Mouse (Mus musculus) gastrocnemius, postnatal 14 days (tissue): ENCODE data around the gene Guca1a. TPM values are rescaled to one million over a fixed set of nuclear protein-coding genes. Genes with fewer than 3 reads are reported as not detected.
A peak's percentile ranks its signal among the peaks of the same experiment; 100 is the strongest.

Source experiments
- DNase-seq: peaks from one replicate; pipeline ENCODE4 v3.0.0; 2021; ENCODE audit warnings: mixed read lengths
- intact Hi-C: fragments of 180-260 bp; cut with DNase I; formaldehyde crosslinking; loops from one replicate; pipeline ENCODE4 v1.15.1; 2025; ENCODE audit warnings: low total_unique reads
- long read RNA-seq, 2 experiments: library from polyadenylated mRNA; stranded (forward); transcript quantifications; one replicate each; pipeline ENCODE4 v2.0.0; 2021
- total RNA-seq, 2 experiments: library from RNA; stranded (reverse); gene quantifications; 2 replicates each; pipeline ENCODE4 v1.2.3; 2021

The Guca1a gene
- under 1 TPM; 0.27 to 0.66 TPM for total RNA-seq
- long read RNA-seq, experiment 1, partial matches to known transcripts = 1 of 1 reads
- long read RNA-seq, experiment 1, other reads (novel, unspliced or antisense) = 0 of 1 reads
- long read RNA-seq, experiment 2 = 0 reads

- intact Hi-C loops = no loop called here
- no peak for DNase-seq
Measured at GRCm38 (mm10) chr17:47400451-47400850, at the start of gene Guca1a. Guca1a (minus strand) TSS chr17:47400584.

GRCm38 (mm10) chr17:47449432-47449831 lies 49.0 kb upstream of the Guca1a start:
- DNase-seq = no peak
- intact Hi-C loops = no loop called here

GRCm38 (mm10) chr17:47448523-47449372 lies 48.4 kb upstream of the Guca1a start:
- intact Hi-C loops = no loop called here
- no peak for DNase-seq

- no peak for DNase-seq
- intact Hi-C loops = no loop called here
Measured at GRCm38 (mm10) chr17:47446561-47446960, 46.2 kb upstream of the Guca1a start.

- intact Hi-C loops = no loop called here
- DNase-seq = no peak
Measured at GRCm38 (mm10) chr17:47446025-47446424, 45.6 kb upstream of the Guca1a start.

- no peak for DNase-seq
- intact Hi-C loops = no loop called here
Measured at GRCm38 (mm10) chr17:47445518-47445917, 45.1 kb upstream of the Guca1a start.

GRCm38 (mm10) chr17:47444113-47444512 lies 43.7 kb upstream of the Guca1a start:
- intact Hi-C loops = no loop called here
- DNase-seq = no peak

GRCm38 (mm10) chr17:47442271-47442670 lies 41.9 kb upstream of the Guca1a start:
- DNase-seq = no peak
- intact Hi-C loops = no loop called here

- no peak for DNase-seq
- intact Hi-C loops = no loop called here
Measured at GRCm38 (mm10) chr17:47441296-47442051, 41.1 kb upstream of the Guca1a start.

GRCm38 (mm10) chr17:47440359-47440890 lies 40.0 kb upstream of the Guca1a start:
- intact Hi-C loops = no loop called here
- no peak for DNase-seq

GRCm38 (mm10) chr17:47439396-47440028 lies 39.1 kb upstream of the Guca1a start:
- intact Hi-C loops = no loop called here
- DNase-seq = no peak

GRCm38 (mm10) chr17:47438611-47439010 lies 38.2 kb upstream of the Guca1a start:
- no peak for DNase-seq
- intact Hi-C loops = no loop called here

GRCm38 (mm10) chr17:47436907-47437547 lies 36.6 kb upstream of the Guca1a start, which contains the start of gene 1700001C19Rik:
1700001C19Rik (minus strand) TSS chr17:47437376.
- DNase-seq = no peak
- intact Hi-C loops = no loop called here

- intact Hi-C loops = no loop called here
- no peak for DNase-seq
Measured at GRCm38 (mm10) chr17:47436156-47436906, 35.9 kb upstream of the Guca1a start, which contains the start of gene AI661453. AI661453 (plus strand) TSS chr17:47436615.

- intact Hi-C loops = no loop called here
- DNase-seq = no peak
Measured at GRCm38 (mm10) chr17:47430815-47431214, 30.4 kb upstream of the Guca1a start.

- intact Hi-C loops = no loop called here
- DNase-seq = peak; percentile 45
Measured at GRCm38 (mm10) chr17:47428831-47429304, 28.5 kb upstream of the Guca1a start.

- no peak for DNase-seq
- intact Hi-C loops = no loop called here
Measured at GRCm38 (mm10) chr17:47427316-47427715, 26.9 kb upstream of the Guca1a start.

GRCm38 (mm10) chr17:47424186-47424585 lies 23.8 kb upstream of the Guca1a start:
- intact Hi-C loops = no loop called here
- no peak for DNase-seq
